Comparison of ENCODE assay signal across 8 mouse cellular contexts in genomic region chr13:15759633-15760441, GRCm38 (mm10).
DNase-seq lines count a peak whose midpoint lies in the region; ATAC-seq and TF ChIP-seq lines count a peak whose summit lies in the region.

No protein-coding gene starts in this region.

- H3K9me3 ChIP-seq in forebrain, embryonic 15.5 days: no peaks in the 10 kb centered on the region

- no peaks in the 10 kb centered on the region for H3K36me3 ChIP-seq in forebrain, embryonic 15.5 days

- peaks cover 17% of the 10 kb centered on the region for H3K4me1 ChIP-seq in forebrain, embryonic 15.5 days

- peak overlapping the region; percentile 57 for H3K9ac ChIP-seq in forebrain, embryonic 15.5 days (replicated peaks)

- H3K27ac ChIP-seq in left cerebral cortex, adult 2 months: peak overlapping the region; percentile 81
- H3K27ac ChIP-seq in forebrain, embryonic 15.5 days (replicated peaks): peak overlapping the region; percentile 90

- H3K4me2 ChIP-seq in forebrain, embryonic 15.5 days (replicated peaks): peak overlapping the region; percentile 62

- peak overlapping the region; percentile 54 for H3K4me3 ChIP-seq in left cerebral cortex, adult 2 months
- H3K4me3 ChIP-seq in forebrain, embryonic 15.5 days: peak overlapping the region; percentile 46

- peak; percentile 24 for ATAC-seq in forebrain, embryonic 15.5 days (replicated peaks)

- WGBS in forebrain, embryonic 15.5 days: 11% methylated on average over 10 of the region's 10 CpGs

- TF ChIP-seq CTCF in left cerebral cortex, adult 2 months (IDR thresholded peaks at IDR 0.05): no peak

- intact Hi-C loops in left cerebral cortex, adult 2 months (cut with DNase I): loop anchor here (1.0 kb wide), 1 partner anchor 1090 kb away; no protein-coding TSS in a partner anchor
- intact Hi-C loops in gastrocnemius, postnatal 14 days (cut with DNase I; ENCODE audit: low total_unique reads): loop anchor here (5.0 kb wide), 1 partner anchor 1113 kb away; no protein-coding TSS in a partner anchor

- no peaks in the 10 kb centered on the region for H3K27me3 ChIP-seq in forebrain, embryonic 15.5 days

- no peak for DNase-seq in left cerebral cortex, adult 2 months (ENCODE audit: extremely low spot score in 1 of 2, low spot score in 2 of 2)
- DNase-seq in left cerebral cortex, adult 11 months (ENCODE audit: low spot score): no peak
- peak; percentile 8 for DNase-seq in liver
- peak; percentile 15 for DNase-seq in retina, embryonic 14.5 days (ENCODE audit: low spot score)
- DNase-seq in thymus, postnatal 14 days: no peak
- DNase-seq in gastrocnemius, postnatal 14 days: no peak
- no peak for DNase-seq in urinary bladder, adult 18-20 months (ENCODE audit: low spot score in 2 of 2)

Comparison
In these comparisons a context has a peak if more than half of its experiments do, and no peak if none do; other contexts are left out.
1. DNase-seq: peak in liver (single experiment) and retina, embryonic 14.5 days (single experiment); none in left cerebral cortex, adult 2 months (0 of 2), left cerebral cortex, adult 11 months (single experiment), thymus, postnatal 14 days (single experiment), gastrocnemius, postnatal 14 days (single experiment) and urinary bladder, adult 18-20 months (0 of 2).